Mouse (Mus musculus) MEL (cell line): ENCODE data around the gene Nlrc3. TPM values are rescaled to one million over a fixed set of nuclear protein-coding genes. Genes with fewer than 3 reads are reported as not detected.

ENCODE experiments used
- DNase-seq: peaks from one replicate; pipeline ENCODE4 v3.0.0; 2011; ENCODE audit warnings: low read depth, low spot score
- H3K27ac ChIP-seq: 2 replicates; pipeline ENCODE4 v1.5.1; 2012; ENCODE audit warnings: low read depth, mild to moderate bottlenecking, control low read depth, low read length, moderate library complexity; ENCODE audit not compliant: control insufficient read depth
- H3K27me3 ChIP-seq, 2 experiments: fragments of 150-350 bp in 1 of 2; sonication (generic) in 1 of 2; 2 replicates each; pipeline ENCODE4 v1.6.1; 2012; ENCODE audit warnings: low read length in 2 of 2, mild to moderate bottlenecking in 2 of 2, improper control_type of control experiment in 1 of 2, moderate library complexity in 1 of 2; ENCODE audit not compliant: insufficient read depth in 2 of 2, control insufficient read depth in 1 of 2
- H3K36me3 ChIP-seq, 2 experiments: 2 replicates each; pipeline ENCODE4 v1.6.1; 2012 to 2014; ENCODE audit warnings: low read length in 2 of 2, improper control_type of control experiment in 1 of 2, inconsistent platforms in 1 of 2, mild to moderate bottlenecking in 1 of 2; ENCODE audit not compliant: insufficient read depth in 2 of 2, control insufficient read depth in 1 of 2
- H3K4me1 ChIP-seq, 2 experiments: fragments of 150-350 bp in 1 of 2; sonication (generic) in 1 of 2; 2 replicates each; pipeline ENCODE4 v1.6.1; 2012; ENCODE audit warnings: low read length in 2 of 2, improper control_type of control experiment in 1 of 2, mild to moderate bottlenecking in 1 of 2; ENCODE audit not compliant: insufficient read depth in 2 of 2, control insufficient read depth in 1 of 2
- H3K4me3 ChIP-seq, 2 experiments: fragments of 150-350 bp in 1 of 2; sonication (generic) in 1 of 2; 2 replicates each; pipeline ENCODE4 v1.5.1; 2012; ENCODE audit warnings: low read depth in 2 of 2, low read length in 2 of 2, mild to moderate bottlenecking in 2 of 2, moderate library complexity in 2 of 2, control low read depth in 1 of 2, improper control_type of control experiment in 1 of 2; ENCODE audit not compliant: control insufficient read depth in 1 of 2, insufficient read depth in 1 of 2
- H3K79me2 ChIP-seq: 2 replicates; pipeline ENCODE4 v1.6.1; 2012; ENCODE audit warnings: mild to moderate bottlenecking, low read length, moderate library complexity; ENCODE audit not compliant: control insufficient read depth, poor library complexity, insufficient read depth
- H3K9ac ChIP-seq: 2 replicates; pipeline ENCODE4 v1.6.1; 2012; ENCODE audit warnings: low read depth, mild to moderate bottlenecking, control low read depth, low read length, moderate library complexity; ENCODE audit not compliant: control insufficient read depth, poor library complexity, severe bottlenecking
- H3K9me3 ChIP-seq: fragments of 150-350 bp; sonication (generic); replicated peaks from 2 replicates; pipeline ENCODE4 v1.6.1; 2012; ENCODE audit warnings: mild to moderate bottlenecking, low read length, improper control_type of control experiment, moderate library complexity; ENCODE audit not compliant: insufficient read depth
- BHLHE40 ChIP-seq: IDR thresholded peaks from 2 replicates; pipeline ENCODE4 v1.6.1; 2012; ENCODE audit warnings: low read depth, mild to moderate bottlenecking, inconsistent platforms, low read length, improper control_type of control experiment, borderline replicate concordance
- CHD1 ChIP-seq: IDR thresholded peaks from 2 replicates; pipeline ENCODE4 v1.6.1; 2012; ENCODE audit warnings: low read depth, mild to moderate bottlenecking, inconsistent platforms, low read length, improper control_type of control experiment
- CHD2 ChIP-seq: IDR thresholded peaks from 2 replicates; pipeline ENCODE4 v1.6.1; 2011; ENCODE audit warnings: low read length, improper control_type of control experiment
- CTCF ChIP-seq, 3 experiments: IDR thresholded peaks in 2 of 3; conservative IDR thresholded peaks in 1 of 3; 2 replicates each; pipeline ENCODE4 v1.5.1; 2011 to 2012; ENCODE audit warnings: low read length in 3 of 3, low read depth in 2 of 3, mild to moderate bottlenecking in 2 of 3, improper control_type of control experiment in 1 of 3, inconsistent platforms in 1 of 3, mixed read lengths in 1 of 3, moderate library complexity in 1 of 3; ENCODE audit not compliant: control insufficient read depth in 1 of 3, insufficient read depth in 1 of 3, poor library complexity in 1 of 3, severe bottlenecking in 1 of 3
- E2F4 ChIP-seq: IDR thresholded peaks from 2 replicates; pipeline ENCODE4 v1.6.1; 2011; ENCODE audit warnings: low read depth, low read length, improper control_type of control experiment, borderline replicate concordance
- ELF1 ChIP-seq: IDR thresholded peaks from 2 replicates; pipeline ENCODE4 v1.6.1; 2014; ENCODE audit warnings: low read depth, mild to moderate bottlenecking, inconsistent platforms, low read length, improper control_type of control experiment, moderate library complexity
- GATA1 ChIP-seq: IDR thresholded peaks from 2 replicates; pipeline ENCODE4 v1.6.1; 2011; ENCODE audit warnings: low read depth, low read length, improper control_type of control experiment
- HCFC1 ChIP-seq: IDR thresholded peaks from 2 replicates; pipeline ENCODE4 v1.6.1; 2012; ENCODE audit warnings: low read depth, mild to moderate bottlenecking, inconsistent platforms, low read length, improper control_type of control experiment, moderate library complexity
- KAT2A ChIP-seq: conservative IDR thresholded peaks from 2 replicates; pipeline ENCODE4 v1.6.1; 2012; ENCODE audit warnings: low read depth, low read length, improper control_type of control experiment, inconsistent platforms
- MAX ChIP-seq: IDR thresholded peaks from 2 replicates; pipeline ENCODE4 v1.6.1; 2011; ENCODE audit warnings: low read length, improper control_type of control experiment
- MAZ ChIP-seq: IDR thresholded peaks from 2 replicates; pipeline ENCODE4 v1.6.1; 2012; ENCODE audit warnings: low read depth, mild to moderate bottlenecking, inconsistent platforms, low read length, improper control_type of control experiment
- MXI1 ChIP-seq: IDR thresholded peaks from 2 replicates; pipeline ENCODE4 v1.6.1; 2011; ENCODE audit warnings: mild to moderate bottlenecking, low read depth, low read length, improper control_type of control experiment
- MYB ChIP-seq: IDR thresholded peaks from 2 replicates; pipeline ENCODE4 v1.6.1; 2011; ENCODE audit warnings: mild to moderate bottlenecking, low read depth, low read length, improper control_type of control experiment
- MYC ChIP-seq: IDR thresholded peaks from 2 replicates; pipeline ENCODE4 v1.6.1; 2011; ENCODE audit warnings: low read depth, mild to moderate bottlenecking, low read length, improper control_type of control experiment, moderate library complexity
- NELFE ChIP-seq: IDR thresholded peaks from 2 replicates; pipeline ENCODE4 v1.6.1; 2011; ENCODE audit warnings: low read depth, low read length, improper control_type of control experiment
- NRF1 ChIP-seq: IDR thresholded peaks from 2 replicates; pipeline ENCODE4 v1.6.1; 2014; ENCODE audit warnings: low read depth, mild to moderate bottlenecking, inconsistent platforms, low read length, improper control_type of control experiment, moderate library complexity; ENCODE audit not compliant: poor library complexity, insufficient read depth, severe bottlenecking
- POLR2A ChIP-seq, 2 experiments: IDR thresholded peaks; 2 replicates each; pipeline ENCODE4 v1.6.1; 2011 to 2012; ENCODE audit warnings: low read length in 2 of 2, mild to moderate bottlenecking in 2 of 2, control low read depth in 1 of 2, improper control_type of control experiment in 1 of 2, low read depth in 1 of 2, moderate library complexity in 1 of 2; ENCODE audit not compliant: control insufficient read depth in 1 of 2, insufficient read depth in 1 of 2, poor library complexity in 1 of 2
- POLR2AphosphoS5 ChIP-seq: IDR thresholded peaks from 2 replicates; pipeline ENCODE4 v1.6.1; 2012; ENCODE audit warnings: low read depth, borderline replicate concordance, mild to moderate bottlenecking, inconsistent platforms, low read length, moderate library complexity, mixed read lengths
- RAD21 ChIP-seq: IDR thresholded peaks from 2 replicates; pipeline ENCODE4 v1.6.1; 2011; ENCODE audit warnings: mild to moderate bottlenecking, low read depth, low read length, improper control_type of control experiment
- SIN3A ChIP-seq: IDR thresholded peaks from 2 replicates; pipeline ENCODE4 v1.6.1; 2012; ENCODE audit warnings: low read length, improper control_type of control experiment, inconsistent platforms
- TAL1 ChIP-seq: IDR thresholded peaks from 2 replicates; pipeline ENCODE4 v1.6.1; 2012; ENCODE audit warnings: mild to moderate bottlenecking, inconsistent platforms, low read length, moderate library complexity, mixed read lengths
- TBP ChIP-seq: IDR thresholded peaks from 2 replicates; pipeline ENCODE4 v1.8.0; 2011; ENCODE audit warnings: low read depth, low read length, improper control_type of control experiment
- TCF12 ChIP-seq: IDR thresholded peaks from 2 replicates; pipeline ENCODE4 v1.6.1; 2014; ENCODE audit warnings: low read depth, mild to moderate bottlenecking, inconsistent platforms, low read length, improper control_type of control experiment, moderate library complexity
- USF1 ChIP-seq: IDR thresholded peaks from 2 replicates; pipeline ENCODE4 v1.6.1; 2014; ENCODE audit warnings: low read depth, mild to moderate bottlenecking, inconsistent platforms, low read length, improper control_type of control experiment, moderate library complexity
- USF2 ChIP-seq, 2 experiments: IDR thresholded peaks; 2 replicates each; pipeline ENCODE4 v1.6.1; 2011 to 2012; ENCODE audit warnings: improper control_type of control experiment in 2 of 2, low read length in 2 of 2, borderline replicate concordance in 1 of 2, inconsistent platforms in 1 of 2, low read depth in 1 of 2, mild to moderate bottlenecking in 1 of 2; ENCODE audit not compliant: insufficient read depth in 1 of 2
- ZC3H11A ChIP-seq: IDR thresholded peaks from 2 replicates; pipeline ENCODE4 v1.6.1; 2012; ENCODE audit warnings: low read depth, mild to moderate bottlenecking, inconsistent platforms, low read length, improper control_type of control experiment
- ZKSCAN1 ChIP-seq: IDR thresholded peaks from 2 replicates; pipeline ENCODE4 v1.6.1; 2012; ENCODE audit warnings: low read depth, mild to moderate bottlenecking, inconsistent platforms, low read length, improper control_type of control experiment, moderate library complexity
- ZMIZ1 ChIP-seq: IDR thresholded peaks from 2 replicates; pipeline ENCODE4 v1.6.1; 2012; ENCODE audit warnings: low read depth, mild to moderate bottlenecking, inconsistent platforms, low read length, improper control_type of control experiment, moderate library complexity
- polyA plus RNA-seq, 2 experiments: library from polyadenylated mRNA; stranded (reverse) in 1 of 2; unstranded in 1 of 2; fragments of >175 nt in 1 of 2; fragments of >200 nt in 1 of 2; gene quantifications; 2 replicates each; pipeline versions ENCODE4 v1.2.1 to v1.2.4; 2012; ENCODE audit warnings: low replicate concordance in 2 of 2, low read depth in 1 of 2; ENCODE audit not compliant: insufficient read length in 2 of 2, insufficient read depth in 1 of 2, missing spikeins in 1 of 2
- total RNA-seq: library from RNA; depleted of rRNA; stranded (reverse); fragments of 300-350 nt; gene quantifications from 2 replicates; pipeline ENCODE4 v1.2.3, GENCODE M21; 2012

Nlrc3 gene
- total and polyA plus RNA-seq, 3 experiments: 0.46 to 0.77 TPM; not detected in 1

- no peak for TF ChIP-seq POLR2AphosphoS5
Observed at GRCm38 (mm10) chr16:3896553-3896952, 79.9 kb downstream of the Nlrc3 start (continued).

- Histone ChIP-seq H3K36me3 (peaks cover 7 to 13% of the 10 kb centered on the region in 2 experiments), H3K4me1 (peaks cover 0 to 14% of the 10 kb centered on the region in 2 experiments; a peak in 3 of 4 replicates)
- TF ChIP-seq USF2 (IDR thresholded peaks at IDR 0.05; ENCODE audit: borderline replicate concordance in 1 of 2, insufficient read depth in 1 of 2, low read depth in 1 of 2, low read length in 2 of 2) (no peak), TAL1 (no peak), MXI1 (no peak), MYC (no peak), ZC3H11A (no peak), HCFC1 (no peak), USF1 (no peak), ZKSCAN1 (no peak), MAX (no peak), MYB (no peak), E2F4 (no peak), TCF12 (no peak), POLR2A (IDR thresholded peaks at IDR 0.05; ENCODE audit: control insufficient read depth in 1 of 2, insufficient read depth in 1 of 2, low read depth in 1 of 2, low read length in 2 of 2, poor library complexity in 1 of 2) (no peak), NELFE (no peak)
- TF ChIP-seq, all 39 proteins: peak for 0
- Histone ChIP-seq H3K4me3 (no peak overlapping the region), H3K9me3 (no peaks in the 10 kb centered on the region), H3K27ac (no peak overlapping the region; the same call in 1 of the 2 replicates), H3K27me3 (no peaks in the 10 kb centered on the region), H3K9ac (no peak overlapping the region), H3K79me2 (0 out of 2 replicates have a peak, but pooled peaks cover 2% of the 10 kb centered on the region)
- no peak for DNase-seq
Observed at GRCm38 (mm10) chr16:3896046-3896445, 80.4 kb downstream of the Nlrc3 start.

- H3K27me3 ChIP-seq: no peaks in the 10 kb centered on the region
- H3K4me3 ChIP-seq: peak overlapping the region in 1 of 2 experiments; percentile 8; a peak in 1 of 4 replicates
- H3K9me3 ChIP-seq: no peaks in the 10 kb centered on the region
- peak; percentile 77 for DNase-seq
- H3K9ac ChIP-seq: peak overlapping the region; percentile 13
- H3K36me3 ChIP-seq: peaks cover 7 to 13% of the 10 kb centered on the region in 2 experiments
- peaks cover 0 to 14% of the 10 kb centered on the region in 2 experiments; a peak in 3 of 4 replicates for H3K4me1 ChIP-seq
- peak overlapping the region; percentile 72 for H3K27ac ChIP-seq
- 0 out of 2 replicates have a peak, but pooled peaks cover 4% of the 10 kb centered on the region for H3K79me2 ChIP-seq
- TF ChIP-seq POLR2AphosphoS5 (no peak), MAZ (no peak), HCFC1 (peak; percentile 66), ZMIZ1 (no peak), CHD2 (no peak), NELFE (no peak), CHD1 (no peak), ELF1 (peak; percentile 54), SIN3A (peak; percentile 51), TBP (peak; percentile 71), MXI1 (no peak), ZKSCAN1 (no peak), CTCF (IDR thresholded peaks at IDR 0.05 in 2 of 3, conservative IDR thresholded peaks at IDR 0.05 in 1 of 3; ENCODE audit: control insufficient read depth in 1 of 3, insufficient read depth in 1 of 3, low read depth in 2 of 3, low read length in 3 of 3, poor library complexity in 1 of 3, severe bottlenecking in 1 of 3) (no peak), NRF1 (no peak), KAT2A (no peak), GATA1 (no peak), MYB (no peak), RAD21 (no peak), E2F4 (no peak), BHLHE40 (no peak)
Observed at GRCm38 (mm10) chr16:3895173-3895792, 81.1 kb downstream of the Nlrc3 start.
